Mouse (Mus musculus): ENCODE results near the gene Eif2ak1. TPM values are rescaled to one million over a fixed set of nuclear protein-coding genes. Genes with fewer than 3 reads are reported as not detected.

Eif2ak1 gene
- polyA plus RNA-seq, 1 experiment from 2014 or later = 48.0 TPM

- peaks cover 91% of the 10 kb centered on the region for H3K36me3 ChIP-seq (replicated peaks; ENCODE audit: control insufficient read depth, insufficient read depth)
These were observed 74.8 kb downstream of the Eif2ak1 start for GRCm38 (mm10) chr5:143892255-143892886.

GRCm38 (mm10) chr5:143893396-143893795 lies 75.8 kb downstream of the Eif2ak1 start:
- no peaks in the 10 kb centered on the region for H3K4me1 ChIP-seq (replicated peaks; ENCODE audit: control insufficient read depth, insufficient read depth, low read length)
- no peak overlapping the region for H3K27ac ChIP-seq
- no peak overlapping the region for H3K4me3 ChIP-seq (replicated peaks; ENCODE audit: low read length)
- 86% methylated on average over 5 of the region's 5 CpGs for WGBS
- no peaks in the 10 kb centered on the region for H3K9me3 ChIP-seq (ENCODE audit: control insufficient read depth, low read length)
- H3K36me3 ChIP-seq (replicated peaks; ENCODE audit: control insufficient read depth, insufficient read depth) = peaks cover 91% of the 10 kb centered on the region
- H3K27me3 ChIP-seq (ENCODE audit: control insufficient read depth, insufficient read depth, low read length) = no peaks in the 10 kb centered on the region
- no peak overlapping the region for H3K9ac ChIP-seq
- ATAC-seq (ENCODE audit: low FRiP score) (no peak), DNase-seq (ENCODE audit: low spot score) (no peak)
- H3K4me2 ChIP-seq (replicated peaks) = no peak overlapping the region

More at GRCm38 (mm10) chr5:143892255-143892886, 74.8 kb downstream of the Eif2ak1 start:
- Histone ChIP-seq H3K4me3 (replicated peaks; ENCODE audit: low read length) (no peak overlapping the region), H3K4me2 (replicated peaks) (no peak overlapping the region), H3K27ac (no peak overlapping the region), H3K27me3 (ENCODE audit: control insufficient read depth, insufficient read depth, low read length) (no peaks in the 10 kb centered on the region), H3K9ac (no peak overlapping the region), H3K9me3 (ENCODE audit: control insufficient read depth, low read length) (no peaks in the 10 kb centered on the region), H3K4me1 (replicated peaks; ENCODE audit: control insufficient read depth, insufficient read depth, low read length) (no peaks in the 10 kb centered on the region)
- no peak for DNase-seq (ENCODE audit: low spot score)
- 79% methylated on average over 9 of the region's 9 CpGs for WGBS
- ATAC-seq (ENCODE audit: low FRiP score) = no peak

GRCm38 (mm10) chr5:143897635-143898330 lies 80.2 kb downstream of the Eif2ak1 start, which contains the start of gene Ankrd61:
Ankrd61 (minus strand) TSS chr5:143897685.
- Histone ChIP-seq H3K27me3 (ENCODE audit: control insufficient read depth, insufficient read depth, low read length) (no peaks in the 10 kb centered on the region), H3K9ac (no peak within 1 kb of the TSS), H3K4me3 (replicated peaks; ENCODE audit: low read length) (no peak within 1 kb of the TSS), H3K4me1 (replicated peaks; ENCODE audit: control insufficient read depth, insufficient read depth, low read length) (no peaks in the 10 kb centered on the region), H3K9me3 (ENCODE audit: control insufficient read depth, low read length) (no peaks in the 10 kb centered on the region), H3K27ac (no peak within 1 kb of the TSS), H3K36me3 (replicated peaks; ENCODE audit: control insufficient read depth, insufficient read depth) (peaks cover 91% of the 10 kb centered on the region), H3K4me2 (replicated peaks) (no peak within 1 kb of the TSS)
- WGBS = 88% methylated on average over 14 of the region's 14 CpGs
- DNase-seq (ENCODE audit: low spot score) (no peak), ATAC-seq (ENCODE audit: low FRiP score) (no peak)

GRCm38 (mm10) chr5:143902111-143902510 lies 84.5 kb downstream of the Eif2ak1 start:
- Histone ChIP-seq H3K27me3 (ENCODE audit: control insufficient read depth, insufficient read depth, low read length) (no peaks in the 10 kb centered on the region), H3K27ac (no peak overlapping the region), H3K4me2 (replicated peaks) (no peak overlapping the region), H3K36me3 (replicated peaks; ENCODE audit: control insufficient read depth, insufficient read depth) (peaks cover 87% of the 10 kb centered on the region), H3K9ac (no peak overlapping the region), H3K4me1 (replicated peaks; ENCODE audit: control insufficient read depth, insufficient read depth, low read length) (no peaks in the 10 kb centered on the region), H3K4me3 (replicated peaks; ENCODE audit: low read length) (no peak overlapping the region), H3K9me3 (ENCODE audit: control insufficient read depth, low read length) (no peaks in the 10 kb centered on the region)
- ATAC-seq (ENCODE audit: low FRiP score) = no peak
- 83% methylated on average over 3 of the region's 3 CpGs for WGBS
- no peak for DNase-seq (ENCODE audit: low spot score)

GRCm38 (mm10) chr5:143903813-143904212 lies 86.2 kb downstream of the Eif2ak1 start:
- Histone ChIP-seq H3K4me3 (replicated peaks; ENCODE audit: low read length) (no peak overlapping the region), H3K4me1 (replicated peaks; ENCODE audit: control insufficient read depth, insufficient read depth, low read length) (peaks cover 12% of the 10 kb centered on the region), H3K27me3 (ENCODE audit: control insufficient read depth, insufficient read depth, low read length) (no peaks in the 10 kb centered on the region), H3K9me3 (ENCODE audit: control insufficient read depth, low read length) (no peaks in the 10 kb centered on the region), H3K9ac (no peak overlapping the region), H3K27ac (no peak overlapping the region), H3K36me3 (replicated peaks; ENCODE audit: control insufficient read depth, insufficient read depth) (peaks cover 70% of the 10 kb centered on the region), H3K4me2 (replicated peaks) (no peak overlapping the region)
- 90% methylated on average over 4 of the region's 4 CpGs for WGBS
- DNase-seq (ENCODE audit: low spot score) = no peak
- no peak for ATAC-seq (ENCODE audit: low FRiP score)

- Histone ChIP-seq H3K9me3 (ENCODE audit: control insufficient read depth, low read length) (no peaks in the 10 kb centered on the region), H3K27ac (no peak overlapping the region), H3K4me3 (replicated peaks; ENCODE audit: low read length) (no peak overlapping the region), H3K9ac (no peak overlapping the region), H3K4me1 (replicated peaks; ENCODE audit: control insufficient read depth, insufficient read depth, low read length) (peaks cover 22% of the 10 kb centered on the region), H3K27me3 (ENCODE audit: control insufficient read depth, insufficient read depth, low read length) (no peaks in the 10 kb centered on the region), H3K4me2 (replicated peaks) (no peak overlapping the region), H3K36me3 (replicated peaks; ENCODE audit: control insufficient read depth, insufficient read depth) (peaks cover 45% of the 10 kb centered on the region)
- WGBS = 92% methylated on average over 8 of the region's 8 CpGs
- DNase-seq (ENCODE audit: low spot score) (no peak), ATAC-seq (ENCODE audit: low FRiP score) (no peak)
These were observed 88.8 kb downstream of the Eif2ak1 start for GRCm38 (mm10) chr5:143906429-143906828.

GRCm38 (mm10) chr5:143908926-143909325 lies 91.3 kb downstream of the Eif2ak1 start:
- H3K4me1 ChIP-seq (replicated peaks; ENCODE audit: control insufficient read depth, insufficient read depth, low read length) = peaks cover 22% of the 10 kb centered on the region
- WGBS = 5% methylated on average over 9 of the region's 9 CpGs
- DNase-seq (ENCODE audit: low spot score) (no peak), ATAC-seq (ENCODE audit: low FRiP score) (no peak)
- peak overlapping the region; percentile 55 for H3K4me2 ChIP-seq (replicated peaks)
- no peaks in the 10 kb centered on the region for H3K27me3 ChIP-seq (ENCODE audit: control insufficient read depth, insufficient read depth, low read length)
- peak overlapping the region; percentile 86 for H3K27ac ChIP-seq
- H3K9ac ChIP-seq = peak overlapping the region; percentile 59
- no peaks in the 10 kb centered on the region for H3K9me3 ChIP-seq (ENCODE audit: control insufficient read depth, low read length)
- H3K4me3 ChIP-seq (replicated peaks; ENCODE audit: low read length) = peak overlapping the region; percentile 51
- H3K36me3 ChIP-seq (replicated peaks; ENCODE audit: control insufficient read depth, insufficient read depth) = peaks cover 26% of the 10 kb centered on the region

GRCm38 (mm10) chr5:143909417-143910400 lies 92.1 kb downstream of the Eif2ak1 start, which contains the start of the genes Aimp2 and Pms2:
Aimp2 (minus strand) TSS chr5:143909847.
Pms2 (plus strand) TSS chr5:143909964.
- H3K36me3 ChIP-seq (replicated peaks; ENCODE audit: control insufficient read depth, insufficient read depth) = peaks cover 24% of the 10 kb centered on the region
- WGBS = under 1% methylated on average over 70 of the region's 70 CpGs
- H3K27ac ChIP-seq = peak within 1 kb of the TSS; percentile 86
- ATAC-seq (ENCODE audit: low FRiP score) (peak; percentile 99), DNase-seq (ENCODE audit: low spot score) (peak; percentile 99)
- peaks cover 22% of the 10 kb centered on the region for H3K4me1 ChIP-seq (replicated peaks; ENCODE audit: control insufficient read depth, insufficient read depth, low read length)
- peak within 1 kb of the TSS; percentile 71 for H3K4me2 ChIP-seq (replicated peaks)
- peak within 1 kb of the TSS; percentile 59 for H3K9ac ChIP-seq
- H3K27me3 ChIP-seq (ENCODE audit: control insufficient read depth, insufficient read depth, low read length) = no peaks in the 10 kb centered on the region
- H3K9me3 ChIP-seq (ENCODE audit: control insufficient read depth, low read length) = no peaks in the 10 kb centered on the region
- H3K4me3 ChIP-seq (replicated peaks; ENCODE audit: low read length) = peak within 1 kb of the TSS; percentile 51

GRCm38 (mm10) chr5:143916221-143916620 lies 98.6 kb downstream of the Eif2ak1 start:
- Histone ChIP-seq H3K27ac (no peak overlapping the region), H3K4me3 (replicated peaks; ENCODE audit: low read length) (no peak overlapping the region), H3K27me3 (ENCODE audit: control insufficient read depth, insufficient read depth, low read length) (no peaks in the 10 kb centered on the region), H3K9me3 (ENCODE audit: control insufficient read depth, low read length) (no peaks in the 10 kb centered on the region), H3K36me3 (replicated peaks; ENCODE audit: control insufficient read depth, insufficient read depth) (peaks cover 68% of the 10 kb centered on the region), H3K9ac (no peak overlapping the region), H3K4me2 (replicated peaks) (no peak overlapping the region), H3K4me1 (replicated peaks; ENCODE audit: control insufficient read depth, insufficient read depth, low read length) (no peaks in the 10 kb centered on the region)
- ATAC-seq (ENCODE audit: low FRiP score) (no peak), DNase-seq (ENCODE audit: low spot score) (no peak)
- 90% methylated on average over 9 of the region's 9 CpGs for WGBS

Data from hindbrain, embryonic 14.5 days (tissue).